Mouse (Mus musculus) heart, adult 2 months (tissue): ENCODE measurements around the gene Fbxo42.

Source experiments
- CTCF ChIP-seq: fragments of 200-600 bp; IDR thresholded peaks from 2 replicates; pipeline ENCODE4 v1.8.1; 2022; ENCODE audit warnings: antibody characterized with exemption, mild to moderate bottlenecking, moderate library complexity
- EP300 ChIP-seq: fragments of 200-500 bp; IDR thresholded peaks from 2 replicates; pipeline ENCODE4 v1.6.1; 2011; ENCODE audit warnings: low read depth, low read length, control low read depth; ENCODE audit not compliant: insufficient read depth

DNA sequence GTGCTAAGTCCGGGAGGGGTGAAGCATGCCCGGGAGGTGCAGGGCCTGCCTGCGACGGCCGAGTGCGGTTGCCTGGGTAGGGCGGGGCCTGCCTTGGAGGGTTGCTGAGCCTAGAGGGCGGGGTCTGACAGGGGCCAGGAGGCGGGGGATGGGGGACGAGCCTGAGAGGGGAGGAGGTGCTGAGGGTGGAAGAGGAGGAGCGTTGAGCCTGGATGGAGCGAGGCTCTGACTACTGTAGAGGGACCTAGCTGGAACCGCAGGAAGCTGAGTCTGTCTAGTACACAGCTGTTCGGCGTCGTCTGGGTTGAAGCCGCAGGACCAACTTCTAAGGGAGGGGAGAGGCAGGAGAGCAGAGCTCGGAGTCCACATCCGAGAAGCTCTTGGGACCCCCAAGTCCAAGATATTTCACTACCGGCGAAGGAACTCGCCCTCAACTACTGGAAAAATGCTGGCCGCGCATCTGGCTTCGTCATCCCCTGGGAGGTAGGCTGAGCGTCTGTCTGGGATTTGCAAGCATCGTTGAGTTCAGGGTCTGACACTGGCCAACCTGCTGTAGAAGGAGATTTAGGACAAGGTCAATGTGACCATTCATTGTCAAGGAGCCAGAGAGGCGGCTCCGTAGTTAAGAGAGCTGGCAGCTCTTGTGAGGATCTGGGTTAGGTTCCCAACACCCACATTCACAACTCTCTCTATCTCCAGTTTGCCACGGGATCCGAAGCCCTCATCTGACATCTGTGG, 91.8 kb downstream of the Fbxo42 start, which contains the start of gene Arhgef19:
- no peak for TF ChIP-seq CTCF
- no peak; the same call in 1 of the 2 replicates for TF ChIP-seq EP300
